Mouse (Mus musculus): ENCODE data around the gene 6430628N08Rik. TPM values are rescaled to one million over a fixed set of nuclear protein-coding genes. Genes with fewer than 3 reads are reported as not detected.

The 6430628N08Rik gene
- polyA plus RNA-seq, 1 experiment from 2014 or later = not detected

DNA sequence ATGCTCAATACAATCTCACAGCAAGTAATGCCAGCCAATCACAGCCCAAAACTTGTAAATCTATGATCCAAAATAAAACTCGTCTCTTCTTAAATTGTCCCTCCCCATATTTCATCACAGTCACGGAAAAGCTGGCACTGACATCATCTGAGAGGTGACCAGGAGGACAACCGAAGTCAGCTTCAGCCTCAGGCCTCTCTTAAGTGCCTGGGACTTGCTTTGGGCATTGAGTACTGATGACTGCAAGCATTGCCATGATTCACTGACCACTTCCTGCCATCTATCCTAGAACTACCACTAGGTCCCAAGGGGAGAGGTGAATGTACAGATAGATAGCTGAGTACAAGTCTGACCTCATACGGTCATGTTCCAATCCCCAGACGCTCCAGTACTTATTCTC, 32.2 kb downstream of the 6430628N08Rik start:
- Histone ChIP-seq H3K9ac (no peak overlapping the region), H3K27me3 (ENCODE audit: insufficient read depth, low read length) (peaks cover 13% of the 10 kb centered on the region; the same call in 1 of the 2 replicates), H3K4me2 (no peak overlapping the region), H3K4me3 (ENCODE audit: low read depth, low read length) (no peak overlapping the region), H3K9me3 (ENCODE audit: low read depth, low read length) (no peaks in the 10 kb centered on the region), H3K4me1 (ENCODE audit: insufficient read depth) (no peaks in the 10 kb centered on the region), H3K36me3 (ENCODE audit: insufficient read depth) (no peaks in the 10 kb centered on the region), H3K27ac (ENCODE audit: low read depth) (no peak overlapping the region)
- 77% methylated on average over 5 of the region's 5 CpGs for WGBS
- TF ChIP-seq CTCF (IDR thresholded peaks at IDR 0.05; ENCODE audit: low read depth) = no peak
- ATAC-seq (ENCODE audit: insufficient read depth) (no peak), DNase-seq (no peak)

DNA sequence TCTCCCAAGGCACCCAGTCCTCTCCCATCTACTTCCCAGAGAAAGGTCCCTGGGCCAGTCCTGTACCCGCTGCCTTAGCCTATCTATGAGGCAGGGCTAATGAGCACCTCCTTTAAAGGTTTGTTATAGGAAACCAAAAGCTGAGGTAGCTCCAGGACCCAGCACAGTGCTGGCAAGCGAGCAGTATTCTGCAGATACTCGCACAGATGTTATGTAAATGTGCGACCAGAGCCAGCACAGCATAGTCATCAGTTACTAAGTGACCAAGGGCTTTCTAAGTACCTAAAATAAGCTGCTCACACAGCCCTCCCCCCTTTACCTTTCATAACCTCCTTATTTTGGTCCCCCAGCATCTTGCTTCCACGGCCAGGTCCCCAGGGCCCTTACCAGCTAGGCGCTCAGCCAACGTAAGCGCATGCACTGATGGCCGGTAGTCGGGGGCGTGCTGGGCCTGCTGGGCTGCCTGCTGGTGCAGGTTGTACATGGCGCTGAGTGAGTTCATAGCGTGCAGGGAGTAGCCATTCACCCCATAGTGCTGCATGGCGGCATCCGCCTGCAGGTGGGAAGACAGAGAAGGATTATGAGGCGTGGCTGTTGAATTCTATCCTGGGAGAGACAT, 32.9 kb downstream of the 6430628N08Rik start:
- H3K9ac ChIP-seq = no peak overlapping the region
- TF ChIP-seq CTCF (IDR thresholded peaks at IDR 0.05; ENCODE audit: low read depth) = no peak
- DNase-seq (no peak), ATAC-seq (ENCODE audit: insufficient read depth) (no peak)
- no peak overlapping the region for H3K27ac ChIP-seq (ENCODE audit: low read depth)
- no peaks in the 10 kb centered on the region for H3K4me1 ChIP-seq (ENCODE audit: insufficient read depth)
- H3K9me3 ChIP-seq (ENCODE audit: low read depth, low read length) = no peaks in the 10 kb centered on the region
- H3K4me3 ChIP-seq (ENCODE audit: low read depth, low read length) = no peak overlapping the region
- H3K27me3 ChIP-seq (ENCODE audit: insufficient read depth, low read length) = peaks cover 15% of the 10 kb centered on the region; the same call in 1 of the 2 replicates
- no peaks in the 10 kb centered on the region for H3K36me3 ChIP-seq (ENCODE audit: insufficient read depth)
- H3K4me2 ChIP-seq = no peak overlapping the region
- WGBS = 66% methylated on average over 16 of the region's 16 CpGs

DNA sequence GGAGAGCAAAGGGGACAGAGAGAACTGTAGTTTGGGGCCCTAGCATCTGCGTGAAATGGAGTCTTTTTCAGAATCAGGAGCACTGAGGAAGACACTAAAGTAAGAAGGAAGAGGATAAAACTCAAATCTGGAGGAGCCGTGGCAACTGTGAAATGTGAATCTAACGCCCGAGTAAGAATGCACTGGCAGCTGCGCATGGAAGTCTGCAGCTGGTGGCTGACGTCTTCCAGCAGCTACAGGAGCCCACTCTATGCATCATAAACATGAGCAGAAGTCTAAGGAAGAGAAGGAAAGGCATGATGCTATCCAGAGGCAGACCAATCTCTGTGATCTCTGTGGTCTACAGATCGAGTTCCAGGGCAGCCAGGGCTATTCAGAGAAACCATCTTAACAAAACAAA, 37.2 kb downstream of the 6430628N08Rik start:
- 37% methylated on average over 7 of the region's 7 CpGs for WGBS
- H3K27ac ChIP-seq (ENCODE audit: low read depth) = no peak overlapping the region
- H3K9ac ChIP-seq = no peak overlapping the region
- H3K4me3 ChIP-seq (ENCODE audit: low read depth, low read length) = no peak overlapping the region
- no peak for DNase-seq
- no peaks in the 10 kb centered on the region for H3K4me1 ChIP-seq (ENCODE audit: insufficient read depth)
- H3K27me3 ChIP-seq (ENCODE audit: insufficient read depth, low read length) = peaks cover 45% of the 10 kb centered on the region
- no peak overlapping the region for H3K4me2 ChIP-seq
- no peak for ATAC-seq (ENCODE audit: insufficient read depth)
- H3K36me3 ChIP-seq (ENCODE audit: insufficient read depth) = no peaks in the 10 kb centered on the region
- no peak for TF ChIP-seq CTCF (IDR thresholded peaks at IDR 0.05; ENCODE audit: low read depth)
- no peaks in the 10 kb centered on the region for H3K9me3 ChIP-seq (ENCODE audit: low read depth, low read length)

DNA sequence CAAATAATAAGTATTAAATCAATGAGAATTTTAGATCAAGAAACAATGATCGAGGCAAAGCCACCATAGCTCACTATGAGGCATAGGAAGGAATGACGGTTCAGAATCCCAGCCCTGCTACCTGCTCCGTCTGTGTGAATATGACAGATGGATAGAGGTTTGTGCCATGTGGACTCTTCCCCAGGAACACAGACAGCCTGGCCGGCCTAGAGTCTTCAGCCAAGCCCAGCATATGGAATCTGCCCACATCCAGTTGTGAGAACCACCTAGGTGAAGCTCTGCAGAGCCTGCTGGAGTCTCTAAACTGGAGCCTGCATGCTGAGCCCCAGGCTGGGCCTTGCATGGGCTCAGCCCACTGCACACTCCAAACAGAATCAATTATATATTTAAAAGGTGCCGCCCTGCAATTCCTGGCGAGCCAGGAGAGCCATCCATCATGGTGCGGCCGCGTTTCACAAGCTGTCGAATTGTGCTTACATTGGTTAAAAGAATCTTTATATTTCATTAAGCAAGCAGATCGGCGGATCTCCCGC, 41.2 kb downstream of the 6430628N08Rik start:
- H3K4me3 ChIP-seq (ENCODE audit: low read depth, low read length) = no peak overlapping the region
- WGBS = 32% methylated on average over 13 of the region's 13 CpGs
- H3K9me3 ChIP-seq (ENCODE audit: low read depth, low read length) = no peaks in the 10 kb centered on the region
- no peak for ATAC-seq (ENCODE audit: insufficient read depth)
- TF ChIP-seq CTCF (IDR thresholded peaks at IDR 0.05; ENCODE audit: low read depth) = no peak
- H3K9ac ChIP-seq = no peak overlapping the region
- no peaks in the 10 kb centered on the region for H3K4me1 ChIP-seq (ENCODE audit: insufficient read depth)
- no peaks in the 10 kb centered on the region for H3K36me3 ChIP-seq (ENCODE audit: insufficient read depth)
- DNase-seq = no peak
- peaks cover 85% of the 10 kb centered on the region for H3K27me3 ChIP-seq (ENCODE audit: insufficient read depth, low read length)
- H3K27ac ChIP-seq (ENCODE audit: low read depth) = no peak overlapping the region
- H3K4me2 ChIP-seq = no peak overlapping the region

DNA sequence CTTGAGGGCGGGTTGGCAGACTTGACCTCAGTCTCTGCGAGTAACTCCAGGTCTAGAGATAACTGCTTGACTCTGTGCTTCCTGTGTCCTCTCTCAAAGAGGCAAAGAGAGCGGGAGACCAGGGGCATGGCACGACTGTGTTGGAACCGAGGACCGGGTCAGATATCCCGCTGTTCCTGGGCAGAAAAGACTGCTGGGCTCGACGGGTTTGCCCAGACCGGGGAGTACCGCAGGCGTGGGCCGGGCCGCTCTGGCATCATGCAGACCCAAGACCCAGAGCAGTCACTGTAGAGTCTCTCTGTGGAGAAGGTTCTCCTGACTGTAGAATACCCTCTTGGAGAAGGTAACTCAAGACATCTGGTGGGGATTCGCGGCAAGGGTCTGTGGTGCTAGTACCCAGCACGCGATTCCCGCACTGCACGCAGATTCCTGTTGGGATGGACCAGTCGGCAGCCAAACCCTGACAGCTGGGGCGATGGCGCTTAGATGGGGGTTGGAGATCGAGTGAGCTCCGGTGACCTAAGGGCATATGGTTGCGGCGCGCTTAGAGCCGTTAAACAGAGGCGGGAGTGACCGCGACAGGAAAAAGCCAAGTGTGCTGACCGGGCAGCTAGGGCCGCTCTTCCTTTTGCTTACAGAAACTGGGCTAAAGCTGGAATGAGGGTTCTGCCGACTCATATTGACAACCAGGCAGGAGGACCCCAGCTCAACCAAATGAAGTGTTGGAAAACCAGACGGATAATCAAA, 45.5 kb downstream of the 6430628N08Rik start:
- WGBS = under 1% methylated on average over 36 of the region's 36 CpGs
- no peak overlapping the region for H3K27ac ChIP-seq (ENCODE audit: low read depth)
- H3K27me3 ChIP-seq (ENCODE audit: insufficient read depth, low read length) = peaks cover 100% of the 10 kb centered on the region
- ATAC-seq (ENCODE audit: insufficient read depth) = no peak
- no peaks in the 10 kb centered on the region for H3K9me3 ChIP-seq (ENCODE audit: low read depth, low read length)
- no peaks in the 10 kb centered on the region for H3K36me3 ChIP-seq (ENCODE audit: insufficient read depth)
- peak; percentile 23 for DNase-seq
- H3K4me3 ChIP-seq (ENCODE audit: low read depth, low read length) = peak overlapping the region; percentile 4; the same call in 1 of the 2 replicates
- no peaks in the 10 kb centered on the region for H3K4me1 ChIP-seq (ENCODE audit: insufficient read depth)
- H3K9ac ChIP-seq = no peak overlapping the region
- no peak for TF ChIP-seq CTCF (IDR thresholded peaks at IDR 0.05; ENCODE audit: low read depth)
- H3K4me2 ChIP-seq = 0 out of 2 replicates have a peak overlapping the region, but pooled peaks have one; percentile 12

DNA sequence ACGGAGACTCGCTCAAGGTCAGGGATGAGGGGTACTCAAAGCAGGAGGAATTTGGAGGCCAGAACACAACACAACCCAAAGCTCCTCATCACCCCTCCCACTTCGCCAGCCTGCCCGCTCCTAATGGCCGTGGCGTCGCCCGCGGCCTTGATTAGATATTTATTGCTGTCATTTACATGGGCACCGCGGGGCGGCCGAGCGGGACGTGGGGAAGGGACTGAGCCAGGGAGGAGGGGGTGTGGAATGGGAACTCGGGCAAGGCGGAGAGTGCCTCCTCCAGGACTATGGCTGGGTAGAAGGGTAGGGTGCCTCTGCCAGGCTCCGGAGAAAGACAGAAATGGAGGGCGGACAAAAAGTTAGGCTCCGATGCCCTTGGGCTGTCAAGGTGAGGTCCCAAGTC, 46.2 kb downstream of the 6430628N08Rik start:
- Histone ChIP-seq H3K27ac (ENCODE audit: low read depth) (no peak overlapping the region), H3K4me3 (ENCODE audit: low read depth, low read length) (0 out of 2 replicates have a peak overlapping the region, but pooled peaks have one; percentile 4), H3K4me1 (ENCODE audit: insufficient read depth) (no peaks in the 10 kb centered on the region), H3K36me3 (ENCODE audit: insufficient read depth) (no peaks in the 10 kb centered on the region), H3K27me3 (ENCODE audit: insufficient read depth, low read length) (peaks cover 100% of the 10 kb centered on the region), H3K9ac (no peak overlapping the region), H3K9me3 (ENCODE audit: low read depth, low read length) (no peaks in the 10 kb centered on the region), H3K4me2 (no peak overlapping the region)
- under 1% methylated on average over 20 of the region's 20 CpGs for WGBS
- DNase-seq (no peak), ATAC-seq (ENCODE audit: insufficient read depth) (no peak)
- no peak for TF ChIP-seq CTCF (IDR thresholded peaks at IDR 0.05; ENCODE audit: low read depth)
